Mouse (Mus musculus): ENCODE data around the gene Jhy. TPM values are rescaled to one million over a fixed set of nuclear protein-coding genes. Genes with fewer than 3 reads are reported as not detected.

Gene Jhy
- total RNA-seq (2017) = not detected in 2 replicates

DNA sequence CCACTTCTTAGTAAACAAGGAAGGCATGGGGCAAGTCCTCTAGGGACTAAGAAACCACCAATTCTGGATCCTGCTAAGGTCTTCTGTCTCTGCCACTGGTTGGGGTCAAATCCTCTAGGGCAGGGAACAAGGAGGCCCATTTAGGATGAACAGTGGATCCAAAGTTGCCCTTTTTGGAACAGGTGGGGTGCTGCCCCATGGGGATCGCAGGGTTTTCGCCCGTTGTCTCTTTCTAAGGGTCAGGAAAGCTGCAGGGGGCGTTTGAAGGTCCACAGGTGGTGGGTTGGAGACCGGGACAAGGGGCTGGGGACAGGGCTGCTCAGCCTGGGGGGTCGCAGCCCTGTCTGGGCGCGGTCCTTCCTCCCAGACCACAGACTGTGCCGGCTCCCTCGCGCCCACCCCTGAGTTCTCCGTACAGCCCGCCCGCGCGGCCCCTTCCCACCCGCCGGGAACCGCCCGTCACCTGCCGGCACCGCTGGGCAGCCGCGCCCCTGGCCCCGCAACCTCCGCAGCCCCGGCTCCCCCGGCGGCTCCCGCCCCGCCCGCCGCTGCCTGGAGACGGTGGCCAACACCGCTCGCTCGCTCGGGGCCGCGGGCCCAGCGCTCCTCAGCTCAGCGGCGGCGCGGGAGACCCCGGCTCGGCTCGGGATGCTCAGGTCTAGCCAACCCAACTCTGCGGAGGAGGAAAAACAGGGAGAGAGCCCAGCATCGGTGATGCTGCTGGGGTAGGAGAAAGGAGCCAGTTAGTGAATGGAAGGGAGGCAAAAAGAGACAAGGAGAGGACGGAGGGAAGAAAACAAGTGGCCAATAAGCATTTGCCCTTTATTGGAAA lies at the start of gene Jhy:
Jhy (minus strand) TSS at position 533 of the 832 bp plus-strand sequence.
- ATAC-seq (ENCODE audit: extremely low read depth, insufficient number of reproducible peaks, low FRiP score, poor library complexity, severe bottlenecking) = no peak

DNA sequence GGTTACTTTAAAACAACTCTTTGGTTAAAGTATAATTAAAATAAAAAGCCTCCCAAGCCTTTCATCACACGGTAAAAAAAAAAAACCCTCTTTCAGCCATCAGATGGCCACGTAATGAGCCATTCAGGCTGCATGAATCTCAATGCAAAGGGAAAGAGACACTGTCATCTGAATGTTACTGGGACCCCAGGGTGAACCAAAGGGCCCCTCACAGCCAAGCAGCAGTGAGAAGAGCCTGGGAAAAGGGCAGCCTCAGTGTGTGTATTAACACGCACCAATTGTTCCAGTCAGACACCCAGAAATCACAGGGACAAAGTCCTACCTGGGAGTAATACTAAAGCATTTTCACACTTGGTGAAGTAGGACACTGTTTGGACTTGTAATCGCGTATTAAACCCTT lies 48.5 kb upstream of the Jhy start:
- ATAC-seq (ENCODE audit: extremely low read depth, insufficient number of reproducible peaks, low FRiP score, poor library complexity, severe bottlenecking) = no peak

DNA sequence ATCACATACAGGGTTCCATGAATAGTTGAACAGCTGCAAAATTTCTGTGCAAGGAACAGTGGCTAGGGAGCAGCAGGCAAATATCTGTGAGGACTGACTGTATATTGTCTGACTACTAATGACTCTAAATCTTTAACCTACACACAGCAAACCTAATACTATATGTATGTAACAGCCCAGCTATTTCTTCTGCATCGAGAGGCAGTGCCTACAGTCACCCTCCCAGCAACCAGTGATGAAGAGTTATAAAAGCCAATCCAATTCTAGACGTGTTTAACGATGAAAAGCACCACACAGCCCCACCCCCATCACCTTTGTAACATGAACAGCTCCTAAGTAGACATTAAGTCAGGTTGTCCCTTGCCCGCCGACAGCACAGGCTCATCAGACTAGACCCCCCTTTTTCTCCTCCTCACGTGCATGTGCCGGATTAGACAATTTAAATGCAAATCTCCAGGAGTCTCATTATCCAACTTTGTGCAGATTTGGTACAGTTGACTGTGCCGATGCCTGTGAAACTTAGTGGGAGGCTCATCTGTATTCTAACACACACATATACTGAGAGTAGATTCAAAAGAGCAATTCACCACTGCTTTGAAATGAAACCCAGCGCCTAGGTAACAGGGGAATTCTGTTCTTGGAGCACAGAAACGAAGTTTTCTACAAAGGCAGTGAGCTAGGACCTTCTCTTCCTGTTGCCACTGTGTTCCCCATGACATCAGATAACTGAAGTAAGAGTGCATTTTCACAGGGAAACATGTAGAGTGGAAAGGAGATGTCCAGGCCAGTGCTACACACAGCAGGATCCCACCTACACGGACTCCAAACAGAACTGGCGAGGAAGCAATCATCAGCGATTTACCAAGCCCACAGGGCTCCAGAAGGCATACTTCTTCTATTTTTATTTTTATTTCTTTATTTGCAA lies 47.9 kb upstream of the Jhy start:
- ATAC-seq (ENCODE audit: extremely low read depth, insufficient number of reproducible peaks, low FRiP score, poor library complexity, severe bottlenecking) = no peak

DNA sequence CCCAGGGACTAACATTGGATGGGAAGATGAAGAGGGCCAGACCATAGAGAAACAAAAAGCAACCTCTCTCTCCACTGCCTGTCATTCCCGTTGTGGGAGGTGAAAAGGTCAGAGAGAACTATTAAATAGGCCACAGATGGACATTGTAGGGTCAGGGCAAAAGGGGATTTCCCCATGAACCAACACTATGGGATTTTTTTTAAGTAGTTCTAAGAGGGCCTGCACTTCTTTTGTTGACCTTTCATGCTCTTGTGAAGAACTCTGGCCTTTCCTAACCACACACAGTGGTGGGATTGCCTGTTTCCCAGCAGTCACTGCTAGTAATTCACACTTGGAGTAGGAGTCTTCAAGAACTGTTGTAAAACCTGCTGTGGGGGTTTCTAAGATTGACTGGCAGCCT lies 43.9 kb upstream of the Jhy start:
- ATAC-seq (ENCODE audit: extremely low read depth, insufficient number of reproducible peaks, low FRiP score, poor library complexity, severe bottlenecking) = no peak

DNA sequence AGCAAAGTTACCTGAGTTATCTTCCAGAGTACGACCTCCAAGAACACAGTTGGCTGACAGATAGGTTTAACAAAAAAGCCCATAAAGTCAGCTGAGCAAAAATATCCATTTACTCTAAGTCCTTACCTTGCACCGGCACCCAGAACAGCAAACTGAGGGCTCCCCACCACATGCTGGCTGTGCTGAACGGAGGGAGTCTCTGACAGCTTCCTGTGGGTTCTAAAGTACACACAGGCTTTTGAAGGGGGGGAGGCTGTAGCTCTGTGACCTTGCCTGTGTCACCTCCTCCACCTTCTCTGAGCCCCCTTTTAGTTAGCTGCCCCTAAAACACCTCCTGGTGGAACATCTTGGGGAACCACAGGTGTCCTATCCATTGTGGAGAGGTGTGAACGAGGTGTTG lies 40.5 kb upstream of the Jhy start, which contains the start of gene Crtam:
Crtam (minus strand) TSS at position 214 of the 400 bp plus-strand sequence.
- ATAC-seq (ENCODE audit: extremely low read depth, insufficient number of reproducible peaks, low FRiP score, poor library complexity, severe bottlenecking) = no peak

DNA sequence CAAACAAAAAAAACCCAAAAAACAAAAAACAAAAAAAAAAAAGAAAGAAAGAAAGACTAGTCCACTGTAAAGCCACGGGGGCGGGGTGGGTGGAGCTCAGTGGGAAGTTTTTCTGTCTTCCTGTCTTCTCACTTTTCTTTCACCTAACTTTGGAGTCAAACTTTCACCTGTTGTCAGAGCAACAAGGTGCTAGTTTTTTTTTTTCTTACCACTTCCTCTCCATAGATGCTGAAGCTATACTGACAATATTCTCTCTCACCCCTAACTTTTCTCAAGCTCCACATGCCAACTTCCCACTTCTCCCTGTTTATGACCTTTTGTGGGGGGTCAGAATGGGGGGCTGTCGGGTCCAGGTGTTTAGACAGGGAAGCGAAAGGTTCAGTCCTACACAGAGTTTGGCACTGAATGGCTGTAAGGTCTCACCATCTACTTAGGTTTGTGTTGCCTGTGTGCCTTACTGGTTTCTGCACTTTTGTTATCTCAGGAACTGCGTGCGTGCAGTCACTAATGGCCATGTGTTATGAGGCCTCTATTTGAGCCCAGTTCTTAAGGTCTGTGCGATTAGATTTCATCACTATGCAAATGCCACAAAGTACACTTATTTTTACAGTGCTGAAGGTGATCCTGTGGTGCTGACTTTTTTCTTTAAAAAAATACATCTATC lies 33.3 kb upstream of the Jhy start:
- no peak for ATAC-seq (ENCODE audit: extremely low read depth, insufficient number of reproducible peaks, low FRiP score, poor library complexity, severe bottlenecking)

DNA sequence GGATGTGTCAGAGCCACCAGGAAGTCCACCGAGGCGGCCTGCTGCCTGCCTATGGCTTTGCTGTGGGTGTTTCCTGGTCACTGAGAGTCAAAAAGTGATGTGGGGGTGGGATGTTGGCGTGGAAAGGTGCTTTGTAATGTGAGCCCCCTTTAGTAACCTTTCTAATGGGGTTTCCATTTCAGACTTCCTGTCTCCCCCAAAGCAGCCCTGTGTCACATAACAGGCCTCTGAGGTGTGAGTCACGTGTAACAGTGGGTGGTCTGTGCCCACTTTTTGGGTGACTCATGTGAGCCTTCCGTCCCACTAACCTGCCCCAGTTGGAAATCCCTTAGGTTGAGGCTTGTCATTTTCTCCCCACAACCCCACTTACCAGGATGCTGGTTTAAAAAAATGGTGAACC lies 30.2 kb upstream of the Jhy start:
- ATAC-seq (ENCODE audit: extremely low read depth, insufficient number of reproducible peaks, low FRiP score, poor library complexity, severe bottlenecking) = no peak

DNA sequence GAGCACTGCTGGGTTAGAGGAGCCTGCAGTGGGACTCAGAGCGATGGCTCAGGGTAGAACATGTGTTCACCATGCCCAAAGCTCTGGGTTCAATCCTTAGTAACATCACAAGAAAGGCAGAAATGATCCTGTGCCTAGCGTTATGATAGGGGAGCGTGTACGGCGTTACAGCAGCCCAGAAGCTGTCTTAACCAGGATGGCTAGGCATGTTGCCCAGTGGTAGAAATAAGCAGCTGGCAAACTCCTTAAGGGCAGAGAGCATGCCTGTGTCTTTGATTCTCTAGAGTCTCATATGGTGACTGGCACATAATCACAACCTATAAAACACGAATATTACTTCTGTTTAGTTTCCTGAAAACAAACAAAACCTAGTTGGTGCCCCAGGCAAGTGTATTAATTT lies 27.6 kb upstream of the Jhy start:
- no peak for ATAC-seq (ENCODE audit: extremely low read depth, insufficient number of reproducible peaks, low FRiP score, poor library complexity, severe bottlenecking)

DNA sequence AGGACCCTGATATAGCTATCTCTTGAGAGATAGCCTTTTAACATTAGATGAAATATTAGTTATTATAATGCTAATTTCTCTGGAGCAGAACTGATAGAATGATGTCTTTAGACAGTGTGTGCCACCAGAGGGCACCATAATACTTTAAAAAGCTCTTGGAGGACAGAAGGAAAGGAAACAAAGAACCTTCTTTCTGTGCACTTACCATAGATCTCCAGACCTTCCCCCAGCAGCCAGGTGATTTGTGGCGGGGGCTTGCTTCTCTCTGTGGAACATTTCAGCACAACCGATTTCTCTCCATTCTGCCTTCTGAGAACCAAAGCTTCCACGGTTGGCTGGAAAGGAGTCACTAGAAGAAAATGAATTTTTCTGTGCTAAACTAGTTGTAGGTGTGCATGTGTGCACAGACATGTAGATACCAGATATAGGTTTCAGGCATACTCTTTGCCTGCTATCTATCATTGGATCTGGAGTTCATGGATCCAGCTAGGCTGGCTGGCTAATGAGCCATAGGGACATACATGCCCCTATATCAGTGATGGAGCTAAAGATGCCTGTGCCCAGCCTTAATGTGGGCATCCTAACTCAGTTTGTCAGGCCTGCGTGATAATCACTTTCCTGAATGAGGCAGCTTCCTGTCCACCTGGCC lies 26.1 kb upstream of the Jhy start:
- 0 out of 2 replicates have a peak, but pooled peaks have one; percentile 41 for ATAC-seq (ENCODE audit: extremely low read depth, insufficient number of reproducible peaks, low FRiP score, poor library complexity, severe bottlenecking)

DNA sequence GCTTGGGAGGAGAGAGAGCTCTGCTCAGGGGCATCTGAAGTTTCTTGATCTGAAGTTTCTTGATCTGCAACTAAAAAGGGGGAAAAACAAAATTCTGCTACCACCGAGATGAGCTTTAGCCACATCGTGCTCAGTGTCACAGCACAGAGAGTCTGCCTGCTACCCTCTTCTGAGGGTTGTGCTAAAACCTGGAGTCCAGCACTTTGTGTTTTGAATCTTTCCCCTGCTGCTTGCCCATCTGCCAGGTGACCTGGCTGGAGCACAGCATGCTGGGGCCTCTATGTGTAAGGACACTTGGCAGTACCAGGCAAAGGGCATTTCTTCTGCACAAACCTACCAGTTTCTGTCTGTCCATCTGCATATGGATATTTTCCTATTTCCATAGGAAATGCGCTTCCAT lies 20.4 kb upstream of the Jhy start:
- no peak for ATAC-seq (ENCODE audit: extremely low read depth, insufficient number of reproducible peaks, low FRiP score, poor library complexity, severe bottlenecking)

DNA sequence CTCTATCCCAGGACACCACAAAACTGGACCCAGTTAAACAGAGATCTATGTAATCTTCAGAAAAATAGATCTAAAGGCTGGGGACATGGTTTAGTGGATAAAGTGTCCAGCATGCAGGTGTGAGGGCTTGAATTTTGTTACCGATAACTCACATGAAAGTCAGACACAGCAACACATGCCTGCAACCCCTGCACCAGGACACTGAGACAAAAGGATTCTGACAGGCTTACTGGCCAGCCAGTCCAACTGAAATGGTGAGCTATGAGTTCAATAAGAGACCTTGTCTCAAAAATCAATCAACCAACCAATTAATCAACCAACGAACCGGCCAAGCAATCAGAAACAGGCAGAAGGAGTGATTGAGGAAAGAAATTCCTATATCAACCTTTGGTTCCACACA lies 19.8 kb upstream of the Jhy start:
- no peak for ATAC-seq (ENCODE audit: extremely low read depth, insufficient number of reproducible peaks, low FRiP score, poor library complexity, severe bottlenecking)

DNA sequence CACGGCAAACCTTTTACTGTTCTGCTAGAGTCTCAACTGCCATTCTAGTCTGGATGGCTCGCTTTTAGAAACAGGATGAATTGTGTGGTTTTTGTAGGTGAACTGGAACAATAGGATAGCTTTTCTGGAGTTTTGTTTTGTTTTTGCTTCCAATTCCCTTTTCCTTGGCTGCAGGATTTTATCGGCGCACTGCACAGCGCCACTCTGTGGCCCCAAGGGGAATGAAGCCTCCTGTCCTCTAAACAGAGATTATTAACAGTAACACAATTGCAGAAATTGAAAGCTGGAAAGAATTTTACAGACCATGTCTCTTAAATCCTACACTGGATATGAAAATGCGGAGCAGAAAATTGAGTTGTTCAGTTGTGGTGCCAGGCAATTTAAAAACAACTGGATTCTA lies 18.6 kb upstream of the Jhy start:
- ATAC-seq (ENCODE audit: extremely low read depth, insufficient number of reproducible peaks, low FRiP score, poor library complexity, severe bottlenecking) = no peak

DNA sequence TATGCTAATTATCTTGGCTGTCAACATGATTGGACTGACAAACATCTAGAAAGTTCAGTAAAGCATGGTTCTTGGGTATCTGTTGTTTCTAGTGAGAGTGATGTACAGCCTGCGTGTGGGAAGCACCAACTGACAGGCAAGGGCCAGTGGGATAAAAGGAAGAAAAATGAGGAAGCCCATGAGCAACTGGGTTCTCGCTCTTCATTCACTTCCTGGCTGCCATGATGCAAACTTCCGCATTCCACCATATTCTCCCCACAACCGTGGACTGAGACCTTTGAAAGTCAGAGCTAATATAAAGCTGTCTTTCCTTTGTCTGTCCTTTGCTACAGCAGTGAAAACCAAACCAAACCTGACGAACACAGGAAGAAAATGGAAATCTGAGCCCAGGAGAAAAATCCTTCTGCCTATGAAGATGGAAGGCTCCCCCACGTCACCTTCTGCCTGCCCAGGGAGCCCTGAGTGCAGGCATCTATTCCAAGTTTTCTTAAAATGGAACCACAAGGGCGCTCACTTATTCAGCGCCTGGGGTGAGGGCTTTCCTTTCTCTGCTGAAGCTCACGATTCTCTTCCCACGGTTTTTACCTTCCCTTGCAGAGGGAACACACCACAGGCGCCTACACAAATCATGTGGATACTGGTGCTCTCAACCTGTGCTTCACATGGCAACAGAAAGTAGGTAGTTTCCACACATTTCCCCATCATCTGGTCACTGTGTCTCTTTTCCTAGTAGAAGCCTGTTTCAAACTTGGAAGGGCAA lies 10.3 kb upstream of the Jhy start:
- ATAC-seq (ENCODE audit: extremely low read depth, insufficient number of reproducible peaks, low FRiP score, poor library complexity, severe bottlenecking) = peak; percentile 87

DNA sequence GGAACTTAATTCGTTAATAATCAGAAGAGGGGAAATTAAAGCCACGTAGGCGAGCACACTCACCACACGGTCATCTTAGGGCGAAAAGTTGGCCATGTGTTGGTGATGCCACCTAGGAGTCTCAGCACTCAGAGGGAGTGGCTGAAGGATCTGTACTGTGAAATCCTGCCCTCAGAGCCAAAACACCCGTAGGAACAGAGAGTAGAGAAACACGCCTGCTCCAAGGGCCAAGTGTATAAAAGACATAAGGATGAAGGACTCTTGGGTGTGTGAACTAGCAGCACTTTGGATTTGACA lies 448 bp upstream of the Jhy start:
- no peak for ATAC-seq (ENCODE audit: extremely low read depth, insufficient number of reproducible peaks, low FRiP score, poor library complexity, severe bottlenecking)

DNA sequence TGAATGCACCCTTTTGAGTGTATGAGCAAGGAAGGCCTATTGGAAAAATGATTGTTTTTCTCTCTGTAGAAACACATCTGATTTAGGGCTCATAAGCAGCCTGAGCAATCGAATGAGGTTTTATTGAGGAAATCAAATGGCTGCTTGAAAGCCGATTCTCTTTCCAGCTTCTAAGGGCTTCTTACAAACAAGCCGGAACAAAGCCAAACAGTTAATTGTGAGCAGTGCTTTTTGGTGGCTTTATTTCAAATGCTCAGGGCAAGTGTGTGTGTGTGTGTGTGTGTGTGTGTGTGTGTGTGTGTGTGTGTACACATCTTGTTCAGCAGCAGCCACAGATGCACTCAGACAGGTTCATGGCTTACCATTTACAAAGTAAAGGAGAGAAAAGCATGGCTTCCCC lies 2.5 kb downstream of the Jhy start:
- no peak for ATAC-seq (ENCODE audit: extremely low read depth, insufficient number of reproducible peaks, low FRiP score, poor library complexity, severe bottlenecking)

DNA sequence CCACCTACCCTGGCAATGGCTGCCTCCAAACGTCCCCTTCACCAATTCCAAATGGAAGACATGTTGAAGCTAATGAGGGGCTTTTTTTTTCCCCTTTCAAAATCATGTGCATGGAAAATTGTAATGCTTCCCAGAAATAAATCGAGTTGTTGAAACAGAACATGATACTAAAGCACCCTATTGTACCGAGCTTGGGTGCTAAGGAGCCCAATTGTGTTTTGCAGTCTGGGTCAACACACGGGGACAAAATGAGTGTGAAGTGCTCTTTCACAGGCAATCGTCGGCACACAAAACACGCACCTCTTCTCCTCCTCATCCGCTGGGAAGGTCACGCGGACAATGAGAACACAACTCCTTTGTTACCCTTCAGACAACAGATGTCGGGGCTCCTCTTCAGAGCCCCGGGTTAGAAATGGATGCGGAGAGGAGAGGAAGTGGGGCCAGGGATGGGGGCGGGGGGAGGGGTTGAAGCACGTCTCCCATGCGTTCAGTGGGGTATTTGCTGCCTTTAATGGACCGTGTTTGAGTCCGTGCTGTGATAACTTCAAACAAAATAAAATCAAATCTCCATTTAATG lies 14.8 kb downstream of the Jhy start:
- no peak for ATAC-seq (ENCODE audit: extremely low read depth, insufficient number of reproducible peaks, low FRiP score, poor library complexity, severe bottlenecking)

DNA sequence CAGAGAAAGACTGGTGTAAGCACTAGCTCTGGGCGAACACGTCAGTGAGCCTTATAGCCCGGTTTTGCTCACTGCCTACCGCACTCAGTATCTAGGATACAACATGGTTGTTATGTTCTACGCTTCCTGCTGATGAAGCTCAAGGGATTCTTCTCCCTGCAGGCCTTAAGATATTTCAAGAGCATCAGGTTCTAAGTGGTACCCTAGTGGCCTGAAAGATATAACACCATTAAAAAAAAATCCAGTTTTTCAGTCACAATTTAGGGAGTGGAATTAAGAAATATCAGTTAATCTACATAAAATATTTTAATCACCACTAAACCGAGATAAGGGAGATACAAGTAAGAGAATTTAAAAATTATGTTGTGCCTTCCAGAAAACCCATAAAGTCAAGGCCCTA lies 15.4 kb downstream of the Jhy start:
- ATAC-seq (ENCODE audit: extremely low read depth, insufficient number of reproducible peaks, low FRiP score, poor library complexity, severe bottlenecking) = no peak

DNA sequence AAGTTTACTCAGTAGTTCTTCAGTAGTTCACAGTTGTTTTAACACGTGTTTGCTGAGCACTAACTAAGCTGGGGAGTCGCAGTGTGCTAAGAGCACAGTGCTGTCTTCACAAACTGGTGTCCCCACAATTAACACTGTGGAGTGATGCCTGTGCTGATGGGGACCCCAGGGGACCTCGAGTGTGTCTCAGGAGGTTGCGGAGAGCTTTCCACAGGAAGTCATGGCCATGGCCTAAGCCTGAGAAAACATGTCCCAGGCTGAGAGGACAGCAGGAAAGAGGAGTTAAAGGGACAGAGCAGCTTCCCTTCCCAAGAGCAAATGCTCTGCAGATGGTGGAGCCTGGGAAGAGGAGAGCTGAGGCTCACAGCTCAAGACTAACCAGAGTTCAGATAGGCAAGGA lies 16.8 kb downstream of the Jhy start:
- ATAC-seq (ENCODE audit: extremely low read depth, insufficient number of reproducible peaks, low FRiP score, poor library complexity, severe bottlenecking) = no peak

Data from neutrophil, adult 5-6 weeks (primary cell).